Mouse (Mus musculus): ENCODE measurements around the gene Klhdc3. TPM values are rescaled to one million over a fixed set of nuclear protein-coding genes. Genes with fewer than 3 reads are reported as not detected.

Gene Klhdc3
- 33.1 and 33.8 TPM in 2 replicates for polyA plus RNA-seq (2012; rRNA removed)

DNA sequence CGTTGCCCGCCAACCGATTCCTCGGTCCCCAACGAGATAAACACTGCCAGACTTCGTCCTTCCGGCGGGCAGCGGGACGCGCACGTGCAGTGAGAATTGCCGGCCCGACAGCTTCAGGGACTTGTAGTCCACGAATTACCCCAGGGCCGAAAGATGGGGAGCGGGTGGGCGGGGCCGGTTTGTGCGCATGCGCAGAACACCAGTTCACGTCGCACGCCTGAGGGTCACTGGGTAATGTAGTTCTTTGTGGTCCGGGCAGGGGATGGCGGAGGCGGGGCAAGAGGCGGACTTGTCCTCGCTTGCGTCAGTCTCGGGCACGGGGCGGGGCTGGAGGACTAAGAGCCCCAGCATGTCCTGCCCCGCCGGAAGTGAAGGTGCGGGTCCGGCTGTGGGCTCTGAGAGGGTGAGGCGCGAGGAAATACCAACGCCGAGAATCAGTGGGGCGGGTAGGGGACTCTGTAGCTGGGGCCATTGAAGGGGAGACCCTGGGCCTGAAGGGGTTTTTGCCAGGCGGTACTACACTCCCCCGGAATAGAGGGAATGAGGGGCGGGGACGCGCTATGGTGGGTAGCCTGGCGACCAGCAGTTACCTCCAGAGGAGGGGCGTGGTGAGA lies at the start of gene Klhdc3:
Klhdc3 (minus strand) TSS at position 155 of the 614 bp plus-strand sequence.

DNA sequence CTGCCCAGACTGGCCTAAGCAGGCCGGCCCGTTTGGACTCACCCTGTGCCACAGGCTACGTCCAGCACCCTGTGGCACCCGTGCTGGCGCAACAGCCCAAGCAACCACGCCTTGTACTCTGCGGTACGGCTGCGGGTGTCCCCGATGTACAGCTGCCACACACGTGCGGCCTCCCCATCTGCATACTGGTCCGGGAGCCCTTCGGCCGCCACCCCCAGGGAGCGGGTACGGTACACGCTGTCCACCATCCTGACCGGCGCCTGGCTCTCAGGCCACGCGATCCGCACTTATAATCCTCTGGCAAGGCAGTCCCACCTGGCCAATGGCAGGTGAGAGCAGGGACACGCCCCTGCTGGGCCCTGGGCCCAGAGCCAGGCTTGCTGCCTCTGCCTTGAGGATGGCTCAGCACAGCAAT lies 48.2 kb upstream of the Klhdc3 start, which contains the start of gene Gnmt:
Gnmt (minus strand) TSS at position 265 of the 415 bp plus-strand sequence.

GRCm38 (mm10) chr17:46710959-46711597 lies 30.4 kb upstream of the Klhdc3 start, which contains the start of gene Pex6:
Gene Pex6 (plus strand): TSS chr17:46711463.

DNA sequence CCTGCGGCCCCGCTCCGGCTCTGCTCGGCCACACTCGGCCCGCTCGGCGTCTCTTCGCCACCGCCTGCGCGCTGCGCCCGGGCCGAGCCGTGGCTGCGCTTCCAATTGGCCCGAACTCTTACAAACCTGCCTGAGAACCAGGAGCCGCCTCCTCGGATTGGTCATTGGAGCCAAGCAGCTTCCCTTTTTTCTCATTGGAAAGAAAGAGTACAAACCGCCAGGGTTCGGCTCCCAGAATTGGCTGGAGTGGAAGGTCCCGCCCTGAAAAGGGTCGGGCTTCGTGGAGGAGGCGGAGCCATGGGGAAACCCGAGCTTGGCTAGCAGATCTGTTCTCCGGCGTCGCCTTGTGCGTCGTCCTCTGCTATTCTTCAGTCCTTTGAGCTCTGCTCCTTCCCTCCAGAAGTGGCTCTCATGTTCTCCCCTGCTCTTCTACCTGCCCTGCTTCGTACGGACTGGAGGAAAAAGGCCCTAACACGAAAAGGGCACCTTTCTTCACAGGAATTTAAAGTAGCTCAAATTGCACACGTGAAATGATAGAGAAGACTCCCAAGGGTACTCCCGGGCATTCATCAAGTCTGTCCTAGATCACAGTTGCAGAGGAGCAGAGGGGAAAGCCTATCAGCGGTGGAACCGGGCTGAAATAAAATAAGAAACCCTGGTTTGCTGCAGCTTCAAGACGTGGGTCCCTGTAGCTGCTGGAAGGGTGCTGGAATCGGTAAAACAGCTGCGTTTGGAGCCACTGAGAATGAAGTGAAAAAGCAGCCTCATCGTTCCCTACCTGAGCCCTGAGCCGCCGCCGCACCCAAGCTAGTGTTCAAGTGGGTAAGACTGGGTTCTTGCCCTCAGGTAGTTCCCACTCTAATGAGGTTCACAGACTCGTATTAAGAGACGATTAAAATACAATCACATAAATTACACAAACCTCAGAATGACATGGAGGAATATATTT lies 24.4 kb upstream of the Klhdc3 start, which contains the start of gene Ppp2r5d:
Ppp2r5d (minus strand) TSS at position 225 of the 949 bp plus-strand sequence.

GRCm38 (mm10) chr17:46678416-46678815 lies 2.3 kb downstream of the Klhdc3 start, which contains the start of gene Mea1:
Gene Mea1 (plus strand): TSS chr17:46678793.

GRCm38 (mm10) chr17:46673850-46674529 lies 6.7 kb downstream of the Klhdc3 start, which contains the start of gene Rrp36:
Gene Rrp36 (minus strand): TSS chr17:46674352.

GRCm38 (mm10) chr17:46650232-46651031 lies 30.3 kb downstream of the Klhdc3 start, which contains the start of gene Cul7:
Gene Cul7 (plus strand): TSS chr17:46650337.

DNA sequence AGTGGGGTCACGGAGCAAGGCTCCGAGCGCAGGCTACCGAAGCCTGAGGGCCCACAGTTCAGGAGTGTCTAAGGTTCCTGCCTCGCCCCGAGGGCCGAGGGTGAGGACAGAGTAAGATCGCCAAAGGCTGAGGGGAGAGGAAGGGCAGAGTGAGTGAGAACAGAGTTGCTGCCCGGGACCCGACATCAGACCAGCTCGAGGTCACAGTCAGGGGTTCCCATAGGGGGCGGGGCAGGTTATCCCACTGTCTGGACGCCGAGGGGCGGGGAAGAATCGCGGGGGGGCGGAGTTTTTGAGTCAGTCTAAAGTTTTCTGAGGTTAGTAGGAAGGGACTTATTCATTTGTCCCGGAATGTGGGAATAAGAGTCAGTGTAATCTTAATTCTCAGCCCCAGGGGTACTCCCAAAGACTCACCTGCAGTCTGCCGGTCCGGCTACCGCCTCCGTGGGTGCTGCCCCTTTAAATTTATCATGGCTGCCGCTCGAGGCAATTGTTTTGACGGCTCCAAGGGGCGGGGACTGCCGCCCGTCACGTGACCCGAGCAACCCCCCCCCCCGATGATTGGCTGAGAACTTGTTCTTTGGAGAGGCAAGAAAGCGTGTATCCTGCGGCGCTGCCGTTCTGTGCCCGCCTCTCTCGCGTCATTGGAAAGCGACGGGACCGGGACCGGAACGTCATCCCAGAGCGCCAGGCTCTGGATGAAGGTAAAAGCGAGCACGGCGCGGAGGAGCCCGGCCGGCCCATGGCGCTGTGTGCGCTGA lies 35.0 kb downstream of the Klhdc3 start, which contains the start of the genes Klc4 and Mrpl2:
Klc4 (minus strand) TSS at position 462 of the 761 bp plus-strand sequence.
Mrpl2 (plus strand) TSS at position 669 of the 761 bp plus-strand sequence.

GRCm38 (mm10) chr17:46628791-46629684 lies 51.7 kb downstream of the Klhdc3 start, which contains the start of gene Ptk7:
Gene Ptk7 (minus strand): TSS chr17:46629504.

Other genes starting within 250 kb of the Klhdc3 start
- gene Slc22a7, start 242.5 kb downstream of the Klhdc3 start, polyA plus RNA-seq (2012; rRNA removed) = not detected in 2 replicates
- 0.01 TPM in 2 replicates for gene Ttbk1, start 193.2 kb downstream of the Klhdc3 start, polyA plus RNA-seq (2012; rRNA removed)
- gene Dnph1, start 184.2 kb downstream of the Klhdc3 start, polyA plus RNA-seq (2012; rRNA removed) = 6.1 TPM in 2 replicates
- gene Cul9, start 134.5 kb downstream of the Klhdc3 start, polyA plus RNA-seq (2012; rRNA removed) = 2.0 and 2.2 TPM in 2 replicates
- 14.0 and 15.7 TPM in 2 replicates for gene Srf, start 124.7 kb downstream of the Klhdc3 start, polyA plus RNA-seq (2012; rRNA removed)
- 3.5 and 4.6 TPM in 2 replicates for gene Ptk7, start 51.4 kb downstream of the Klhdc3 start, polyA plus RNA-seq (2012; rRNA removed)
- 12.9 and 13.6 TPM in 2 replicates for gene Klc4, start 34.9 kb downstream of the Klhdc3 start, polyA plus RNA-seq (2012; rRNA removed)
- gene Mrpl2, start 34.7 kb downstream of the Klhdc3 start, polyA plus RNA-seq (2012; rRNA removed) = 33.0 and 36.6 TPM in 2 replicates
- 11.3 and 14.8 TPM in 2 replicates for gene Cul7, start 30.6 kb downstream of the Klhdc3 start, polyA plus RNA-seq (2012; rRNA removed)
- 19.6 and 20.9 TPM in 2 replicates for gene Rrp36, start 6.6 kb downstream of the Klhdc3 start, polyA plus RNA-seq (2012; rRNA removed)
- 34.5 and 36.5 TPM in 2 replicates for gene Mea1, start 2.1 kb downstream of the Klhdc3 start, polyA plus RNA-seq (2012; rRNA removed)
- gene Ppp2r5d, start 24.2 kb upstream of the Klhdc3 start, polyA plus RNA-seq (2012; rRNA removed) = 18.2 and 20.0 TPM in 2 replicates
- gene Pex6, start 30.5 kb upstream of the Klhdc3 start, polyA plus RNA-seq (2012; rRNA removed) = 16.1 and 19.7 TPM in 2 replicates
- 352 and 359 TPM in 2 replicates for gene Gnmt, start 48.3 kb upstream of the Klhdc3 start, polyA plus RNA-seq (2012; rRNA removed)
- 19.2 and 20.6 TPM in 2 replicates for gene Cnpy3, start 71.3 kb upstream of the Klhdc3 start, polyA plus RNA-seq (2012; rRNA removed)
- 0.02 and 0.07 TPM in 2 replicates for gene Ptcra, start 82.8 kb upstream of the Klhdc3 start, polyA plus RNA-seq (2012; rRNA removed)
- gene 2310039H08Rik, start 91.7 kb upstream of the Klhdc3 start, polyA plus RNA-seq (2012; rRNA removed) = 113 and 120 TPM in 2 replicates
- 38.3 and 40.8 TPM in 2 replicates for gene Rpl7l1, start 101.8 kb upstream of the Klhdc3 start, polyA plus RNA-seq (2012; rRNA removed)
- 2.2 and 2.3 TPM in 2 replicates for gene Bicral, start 177.6 kb upstream of the Klhdc3 start, polyA plus RNA-seq (2012; rRNA removed)
- 9.9 and 10.6 TPM in 2 replicates for gene Tbcc, start 209.8 kb upstream of the Klhdc3 start, polyA plus RNA-seq (2012; rRNA removed)
- gene Prph2, start 229.5 kb upstream of the Klhdc3 start, polyA plus RNA-seq (2012; rRNA removed) = not detected in 2 replicates